Mouse (Mus musculus): ENCODE data around the gene Dhdh.

- TF ChIP-seq POLR2A (IDR thresholded peaks at IDR 0.05; ENCODE audit: insufficient read depth, low read depth, low read length) (peak; percentile 70), CTCF (IDR thresholded peaks at IDR 0.05; ENCODE audit: insufficient read depth, low read depth, low read length) (no peak)
Measured at GRCm38 (mm10) chr7:45509912-45510787, 21.5 kb upstream of the Dhdh start, which contains the start of gene Nucb1.
